Mouse (Mus musculus) liver, adult 2 months (tissue): ENCODE measurements at regions not wholly inside any gene's neighbourhood (a gene's known extent, or its start where the extent isn't known, plus 50 kb on each side); places are given as distances from the start of the nearest gene placed in this dataset.

Source experiments
- CTCF ChIP-seq: fragments of 200-500 bp; IDR thresholded peaks from 2 replicates; pipeline ENCODE4 v1.5.1; 2011; ENCODE audit warnings: low read depth, low read length, control low read depth
- POLR2A ChIP-seq: fragments of 200-500 bp; IDR thresholded peaks from 2 replicates; pipeline ENCODE4 v1.6.1; 2011; ENCODE audit warnings: low read length, control low read depth; ENCODE audit not compliant: insufficient read depth; ENCODE audit errors: extremely low read depth

- TF ChIP-seq CTCF (no peak), POLR2A (no peak)
These were observed 212.3 kb downstream of the Zfp326 start for GRCm38 (mm10) chr5:106088478-106089185.
